Mouse (Mus musculus) brain, embryonic 14.5 days (tissue): ENCODE measurements around the gene Stard3.

Source experiments
- CTCF ChIP-seq: fragments of 200-500 bp; IDR thresholded peaks from 2 replicates; pipeline ENCODE4 v1.5.1; 2012; ENCODE audit warnings: inconsistent platforms, mild to moderate bottlenecking, moderate library complexity, borderline replicate concordance; ENCODE audit not compliant: insufficient read depth, insufficient read length; ENCODE audit errors: extremely low read depth
- POLR2A ChIP-seq: fragments of 200-500 bp; IDR thresholded peaks from 2 replicates; pipeline ENCODE4 v1.6.1; 2012; ENCODE audit warnings: mild to moderate bottlenecking, inconsistent platforms, borderline replicate concordance; ENCODE audit not compliant: poor library complexity, insufficient read depth, insufficient read length, severe bottlenecking; ENCODE audit errors: extremely low read depth

DNA sequence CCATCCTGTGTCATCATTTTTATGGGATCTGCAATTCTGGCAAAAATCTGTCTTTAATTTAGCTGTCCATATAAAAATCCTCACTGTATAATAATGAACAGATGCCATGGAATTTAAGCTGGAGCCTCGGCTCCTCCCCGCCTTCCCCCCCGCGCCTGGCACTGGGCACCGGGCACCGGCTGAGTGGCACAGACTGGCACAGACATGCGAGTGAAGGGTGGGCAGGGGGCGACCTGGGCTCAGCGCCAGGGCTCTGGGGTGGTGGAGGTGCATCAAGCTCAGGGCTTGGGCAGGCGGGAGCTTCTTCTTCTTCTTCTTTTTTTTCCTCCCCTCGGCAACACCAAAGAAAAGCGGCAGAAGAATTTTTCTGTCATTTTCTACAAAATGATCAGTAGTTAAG, 37.8 kb upstream of the Stard3 start:
- no peak for TF ChIP-seq POLR2A
- TF ChIP-seq CTCF: no peak
